Mouse (Mus musculus) cerebellum, postnatal 14 days (tissue): Measurements from ENCODE around the gene Tpmt.
A peak's percentile ranks its signal among the peaks of the same experiment; 100 is the strongest.

Experiments used
- DNase-seq, 2 experiments: peaks; one replicate each; pipeline ENCODE4 v3.0.0; 2021; ENCODE audit warnings: mixed read lengths in 2 of 2

Tpmt gene

GRCm38 (mm10) chr13:47044617-47044947, at the start of gene Tpmt:
Gene Tpmt, minus strand, starts transcription at chr13:47044737.
- peak; percentile 36 to 45 for DNase-seq

- no peak for DNase-seq
These were observed 49.3 kb upstream of the Tpmt start for GRCm38 (mm10) chr13:47093791-47094190.

- DNase-seq = no peak
These were observed 44.7 kb upstream of the Tpmt start for GRCm38 (mm10) chr13:47089271-47089670.

GRCm38 (mm10) chr13:47088433-47088832, 43.9 kb upstream of the Tpmt start:
- DNase-seq = no peak

- DNase-seq = no peak
These were observed 36.5 kb upstream of the Tpmt start for GRCm38 (mm10) chr13:47080905-47081505.

- no peak for DNase-seq
These were observed 34.3 kb upstream of the Tpmt start for GRCm38 (mm10) chr13:47078799-47079198.

- DNase-seq = no peak
These were observed 32.8 kb upstream of the Tpmt start for GRCm38 (mm10) chr13:47077367-47077766.

- DNase-seq = no peak
These were observed 31.6 kb upstream of the Tpmt start for GRCm38 (mm10) chr13:47076156-47076555.

- DNase-seq = no peak
These were observed 27.9 kb upstream of the Tpmt start for GRCm38 (mm10) chr13:47072484-47072883.

- no peak for DNase-seq
These were observed 27.3 kb upstream of the Tpmt start for GRCm38 (mm10) chr13:47071871-47072270.

- no peak for DNase-seq
These were observed 26.0 kb upstream of the Tpmt start for GRCm38 (mm10) chr13:47070329-47071080.

GRCm38 (mm10) chr13:47067001-47067400, 22.5 kb upstream of the Tpmt start:
- no peak for DNase-seq

- no peak for DNase-seq
These were observed 22.0 kb upstream of the Tpmt start for GRCm38 (mm10) chr13:47066516-47066915.

GRCm38 (mm10) chr13:47063985-47064760, 19.6 kb upstream of the Tpmt start:
- DNase-seq = no peak

- DNase-seq = no peak
These were observed 18.2 kb upstream of the Tpmt start for GRCm38 (mm10) chr13:47062756-47063155.

- no peak for DNase-seq
These were observed 12.2 kb upstream of the Tpmt start for GRCm38 (mm10) chr13:47056781-47057180.

- no peak for DNase-seq
These were observed 11.6 kb upstream of the Tpmt start for GRCm38 (mm10) chr13:47056126-47056525.

GRCm38 (mm10) chr13:47053971-47054370, 9.4 kb upstream of the Tpmt start:
- DNase-seq = no peak

GRCm38 (mm10) chr13:47050009-47050408, 5.5 kb upstream of the Tpmt start:
- DNase-seq = no peak

GRCm38 (mm10) chr13:47047996-47048395, 3.5 kb upstream of the Tpmt start:
- DNase-seq = no peak

GRCm38 (mm10) chr13:47043833-47044616, 512 bp downstream of the Tpmt start:
- DNase-seq = peak in 1 of 2 experiments; percentile 49

- peak; percentile 99 for DNase-seq
These were observed 1.4 kb downstream of the Tpmt start, which contains the start of gene Kdm1b for GRCm38 (mm10) chr13:47043030-47043680. Gene Kdm1b, plus strand, starts transcription at chr13:47043499.
